Mouse (Mus musculus) gastrocnemius, adult 2 months (tissue): ENCODE results near the gene Ccdc88a. TPM values are rescaled to one million over a fixed set of nuclear protein-coding genes. Genes with fewer than 3 reads are reported as not detected.

ENCODE experiments used
- DNase-seq: peaks from one replicate; pipeline ENCODE4 v3.0.0; 2022
- H3K27ac ChIP-seq: fragments of 200-600 bp; 2 replicates; pipeline ENCODE4 v1.8.1; 2022; ENCODE audit warnings: mild to moderate bottlenecking
- H3K4me3 ChIP-seq: fragments of 200-600 bp; 2 replicates; pipeline ENCODE4 v1.8.1; 2022; ENCODE audit warnings: mild to moderate bottlenecking, moderate library complexity
- CTCF ChIP-seq: fragments of 200-600 bp; IDR thresholded peaks from 2 replicates; pipeline ENCODE4 v1.8.1; 2022; ENCODE audit warnings: antibody characterized with exemption, mild to moderate bottlenecking, moderate library complexity
- intact Hi-C: fragments of 180-260 bp; cut with DNase I; formaldehyde crosslinking; loops from one replicate; pipeline ENCODE4 v1.15.1; 2025
- long read RNA-seq, 2 experiments: library from polyadenylated mRNA; stranded (forward); transcript quantifications; one replicate each; pipeline ENCODE4 v2.0.0; 2021
- total RNA-seq, 2 experiments: library from RNA; stranded (reverse); gene quantifications; 2 replicates each; pipeline ENCODE4 v1.2.3; 2021

Gene Ccdc88a
- 1 to 10 TPM; 2.0 to 3.2 TPM for total RNA-seq
- long read RNA-seq, experiment 1, partial matches to known transcripts: 0 of 1 reads
- long read RNA-seq, experiment 1, other reads (novel, unspliced or antisense): 1 of 1 reads
- long read RNA-seq, experiment 2, partial matches to known transcripts: 0 of 1 reads
- long read RNA-seq, experiment 2, other reads (novel, unspliced or antisense): 1 of 1 reads

DNA sequence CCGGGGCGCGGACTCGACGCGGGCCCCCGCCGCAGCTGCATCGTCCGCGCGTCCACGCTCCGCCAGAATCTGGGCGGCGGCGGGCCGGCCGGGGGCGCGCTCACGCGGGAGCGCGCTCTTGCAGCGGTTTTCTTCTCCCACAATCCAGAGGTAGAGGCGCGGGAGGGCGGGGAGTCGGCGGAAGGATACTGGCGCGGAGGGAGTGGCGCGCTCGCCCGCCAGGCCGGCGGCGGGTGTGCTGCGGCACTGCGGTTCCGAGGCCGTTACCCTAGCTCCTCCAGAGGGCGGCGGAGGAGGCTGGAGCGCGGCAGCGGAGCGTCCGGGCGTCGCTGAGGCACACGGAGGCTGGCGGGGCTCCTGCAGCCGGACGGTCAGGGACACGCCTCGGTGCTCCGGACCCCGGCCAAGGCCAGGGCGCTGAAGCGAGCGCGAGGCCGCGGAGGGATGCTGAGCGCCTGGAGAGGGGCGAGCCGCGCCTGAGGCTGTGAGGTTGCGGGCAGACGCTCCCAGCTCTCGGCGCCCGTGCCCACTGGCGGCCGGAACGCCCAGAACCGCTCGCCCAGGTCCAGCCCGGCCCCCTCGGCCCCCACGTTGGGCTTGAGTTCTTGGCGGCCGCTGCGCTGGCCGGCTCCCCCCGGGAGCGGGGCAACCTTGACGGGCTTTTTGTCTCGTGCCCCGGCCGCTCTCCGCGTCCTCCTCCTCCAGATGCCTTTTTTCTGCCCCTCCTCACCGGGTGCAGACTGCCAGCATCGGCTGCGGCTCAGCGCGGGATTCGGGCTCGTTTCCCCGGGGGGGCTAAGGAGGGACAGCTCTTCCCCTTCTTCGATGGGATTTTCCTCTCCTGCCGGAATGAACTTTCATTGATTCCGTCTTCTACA, at the start of gene Ccdc88a:
TSS of gene Ccdc88a (plus strand) at position 263 of the 878 bp plus-strand sequence.
- intact Hi-C loops: loop anchor here (10.0 kb wide), 2 partner anchors 151 to 321 kb away; partner anchors contain the start of genes Mtif2 and Rtn4
- DNase-seq: peak; percentile 98
- H3K4me3 ChIP-seq: peak within 1 kb of the TSS; percentile 79
- peak within 1 kb of the TSS; percentile 85 for H3K27ac ChIP-seq
- peak; percentile 55 for TF ChIP-seq CTCF

DNA sequence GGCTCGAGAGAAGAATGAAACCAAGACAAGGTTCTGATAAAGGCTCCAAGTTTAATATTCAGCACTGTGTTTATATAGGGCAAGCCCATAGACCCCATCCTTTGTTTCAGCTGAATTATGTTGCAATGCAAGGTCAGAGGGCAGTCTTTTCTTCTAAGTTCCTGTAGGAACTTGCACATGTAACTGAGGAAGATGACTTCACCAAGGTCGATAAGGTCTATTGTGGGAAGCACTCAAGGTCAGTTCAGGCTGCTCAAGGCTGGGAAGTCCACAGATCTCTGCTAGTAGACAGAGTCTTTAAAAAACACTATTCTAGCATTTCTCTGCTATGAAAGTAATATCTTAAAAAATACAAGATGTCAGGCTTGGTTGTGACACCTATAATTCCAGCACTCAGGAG, 38.0 kb upstream of the Ccdc88a start:
- intact Hi-C loops: no loop called here
- Histone ChIP-seq H3K4me3 (no peak overlapping the region), H3K27ac (no peak overlapping the region)
- no peak for TF ChIP-seq CTCF
- DNase-seq: no peak

DNA sequence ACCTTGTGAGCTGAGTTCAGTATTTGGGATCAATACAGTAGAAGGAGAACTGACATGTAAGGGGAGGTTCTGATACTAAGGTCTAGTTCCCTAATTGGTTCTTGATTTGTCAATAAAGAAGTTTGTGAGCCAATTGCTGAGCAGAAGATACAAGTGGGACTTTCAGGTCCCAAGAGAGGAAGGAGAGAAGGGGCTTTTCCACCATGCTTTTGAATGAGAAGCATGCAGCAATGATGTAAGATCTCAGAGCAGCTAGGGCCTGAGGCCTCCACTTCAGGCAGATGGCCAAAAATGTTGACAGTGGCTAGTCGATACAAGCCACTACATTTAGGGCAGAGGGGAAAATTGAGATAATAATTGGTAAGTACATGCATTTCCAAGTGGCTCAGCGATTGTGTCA, 32.2 kb upstream of the Ccdc88a start:
- intact Hi-C loops: no loop called here
- no peak overlapping the region for H3K27ac ChIP-seq
- H3K4me3 ChIP-seq: no peak overlapping the region
- no peak for DNase-seq
- no peak for TF ChIP-seq CTCF

DNA sequence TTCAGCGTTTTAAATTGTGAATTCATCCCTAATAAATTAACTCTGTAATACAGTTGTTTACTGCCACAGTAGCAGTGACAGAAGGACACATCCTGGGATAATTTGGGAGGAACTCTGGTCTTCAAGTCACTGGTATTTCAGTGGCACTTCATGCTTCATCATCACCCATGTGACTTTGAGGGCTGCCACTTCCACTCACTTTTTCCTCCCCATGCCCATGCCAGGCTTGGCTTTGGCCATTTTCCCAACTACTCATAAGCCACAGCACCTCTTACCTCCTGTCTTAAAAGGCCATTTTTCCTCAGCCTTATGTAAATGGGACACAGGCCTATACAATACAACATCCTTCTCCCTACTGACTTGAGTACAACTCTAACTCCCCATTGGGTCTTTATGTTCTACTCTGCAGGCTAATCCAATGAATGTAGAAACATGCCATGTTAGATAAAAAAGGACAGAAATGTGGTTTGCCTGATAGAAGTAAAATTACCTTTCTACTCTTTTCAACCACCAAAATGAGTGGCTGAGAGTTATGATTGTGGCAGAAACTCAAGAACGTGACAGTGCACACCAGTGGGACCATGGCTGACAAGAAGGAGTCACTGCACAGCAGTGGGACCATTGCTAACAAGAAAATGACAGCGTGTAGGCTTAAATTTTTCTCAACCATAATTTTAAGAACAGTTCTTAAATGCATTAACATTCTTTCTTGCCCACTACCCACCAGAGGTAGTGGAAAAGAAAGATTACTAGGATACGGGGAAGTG, 28.4 kb upstream of the Ccdc88a start:
- no peak for TF ChIP-seq CTCF
- intact Hi-C loops: no loop called here
- DNase-seq: no peak
- Histone ChIP-seq H3K4me3 (no peak overlapping the region), H3K27ac (no peak overlapping the region)

DNA sequence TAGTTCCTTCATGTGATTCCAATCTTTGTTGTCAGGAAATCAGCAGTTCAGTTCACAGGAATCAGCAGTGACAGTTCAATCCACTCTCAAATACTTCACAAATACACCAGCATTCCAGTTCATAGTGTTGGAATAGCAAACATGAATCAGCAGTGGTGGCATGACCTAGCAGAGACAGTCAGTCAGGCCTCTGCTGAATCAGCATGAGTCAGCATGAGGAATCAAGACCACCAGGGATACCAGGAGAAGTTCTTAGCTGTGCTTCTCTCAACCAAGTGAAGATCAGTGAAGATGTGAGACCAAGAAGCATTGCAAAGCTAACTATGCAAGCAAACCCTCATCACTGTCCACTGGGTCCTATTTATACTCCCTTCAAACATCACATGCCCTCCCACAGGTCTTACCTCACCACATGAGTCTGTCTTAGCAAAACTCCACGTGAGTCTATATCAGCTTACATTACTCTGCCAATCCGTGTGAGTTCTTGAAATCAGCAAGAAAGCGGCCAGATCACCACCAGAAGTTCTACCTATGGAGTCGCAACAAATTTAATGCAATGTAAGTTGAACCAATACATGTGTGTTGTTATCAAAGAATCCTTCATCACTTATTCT, 27.7 kb upstream of the Ccdc88a start:
- intact Hi-C loops: no loop called here
- no peak overlapping the region for H3K27ac ChIP-seq
- no peak for TF ChIP-seq CTCF
- no peak for DNase-seq
- no peak overlapping the region for H3K4me3 ChIP-seq

DNA sequence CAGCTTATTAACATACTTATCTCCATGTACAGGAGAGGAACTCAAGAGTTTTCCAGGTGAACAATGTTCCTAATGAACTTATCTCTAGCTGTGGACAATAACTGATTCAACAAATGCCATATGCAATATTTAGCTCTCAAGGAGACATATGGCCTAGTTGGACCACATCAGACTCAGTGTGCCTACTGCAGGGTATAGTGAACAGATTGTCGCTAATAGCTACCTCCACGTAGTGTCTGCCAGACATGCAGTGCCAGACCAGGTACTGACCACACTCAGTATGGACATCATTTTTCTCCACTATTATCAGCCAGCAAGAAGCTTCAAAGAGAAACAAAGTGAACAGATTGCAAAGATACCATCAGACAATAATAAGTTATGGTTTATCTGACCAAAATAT, 22.6 kb upstream of the Ccdc88a start:
- TF ChIP-seq CTCF: no peak
- DNase-seq: no peak
- Histone ChIP-seq H3K4me3 (no peak overlapping the region), H3K27ac (no peak overlapping the region)
- intact Hi-C loops: no loop called here

DNA sequence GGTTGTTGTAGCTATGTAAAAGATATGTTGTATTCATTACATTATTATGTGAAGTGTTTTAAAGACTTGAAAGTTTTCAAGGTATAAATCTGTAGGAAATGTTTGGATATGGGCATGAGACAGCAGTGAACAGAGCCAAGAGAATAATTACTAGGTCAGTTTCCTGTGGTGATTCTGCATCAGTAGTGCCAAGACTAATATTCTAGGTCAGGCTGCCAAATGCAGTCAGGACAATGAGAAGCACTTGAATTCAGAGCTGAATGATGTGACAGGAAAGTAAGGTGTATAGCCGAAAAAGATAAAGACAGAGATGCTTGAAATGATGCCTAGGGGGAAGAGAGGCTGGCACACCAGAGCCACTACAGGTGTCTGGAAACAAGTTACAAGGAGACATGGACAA, 21.2 kb upstream of the Ccdc88a start:
- DNase-seq: no peak
- intact Hi-C loops: no loop called here
- Histone ChIP-seq H3K27ac (no peak overlapping the region), H3K4me3 (no peak overlapping the region)
- no peak for TF ChIP-seq CTCF

DNA sequence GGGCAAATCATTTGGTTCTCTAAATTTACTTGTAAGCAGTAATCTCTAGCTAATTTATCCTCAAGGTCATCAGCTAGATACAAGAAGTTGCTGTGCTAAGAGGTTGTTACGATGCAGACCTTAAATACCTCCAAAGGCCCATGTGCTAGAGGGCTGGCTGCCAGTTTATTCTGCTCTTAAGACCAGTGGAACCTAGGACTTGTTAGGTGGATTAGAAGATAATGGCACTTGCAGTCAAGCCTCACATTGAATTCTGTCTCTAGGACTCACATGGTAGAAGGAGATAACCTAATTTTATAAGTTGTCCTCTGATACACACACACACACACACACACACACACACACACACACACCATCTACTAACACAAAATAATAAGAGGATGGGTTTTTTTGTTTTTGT, 5.3 kb upstream of the Ccdc88a start:
- TF ChIP-seq CTCF: no peak
- DNase-seq: no peak
- intact Hi-C loops: no loop called here
- Histone ChIP-seq H3K4me3 (no peak overlapping the region), H3K27ac (no peak overlapping the region)

DNA sequence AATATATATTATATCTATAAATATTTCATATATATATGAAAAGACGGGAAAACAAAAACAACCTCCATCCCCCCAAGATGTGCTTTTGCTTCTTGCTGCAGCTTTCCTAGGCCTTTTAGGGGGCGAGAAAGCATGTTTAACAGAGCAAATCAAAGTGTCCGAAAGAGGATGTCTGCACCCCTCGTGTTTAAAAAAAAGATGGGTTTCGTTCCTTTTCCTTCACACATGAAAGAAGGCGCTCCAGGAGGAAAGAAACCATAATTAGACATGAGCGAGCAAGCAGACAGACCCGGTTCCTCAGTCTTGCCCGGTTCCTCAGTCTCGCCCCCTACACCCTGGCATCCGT, 435 bp upstream of the Ccdc88a start:
- Histone ChIP-seq H3K4me3 (peak overlapping the region; percentile 79), H3K27ac (peak overlapping the region; percentile 85)
- DNase-seq: no peak
- intact Hi-C loops: loop anchor here (10.0 kb wide), 2 partner anchors 152 to 322 kb away; partner anchors contain the start of genes Mtif2 and Rtn4
- no peak for TF ChIP-seq CTCF

DNA sequence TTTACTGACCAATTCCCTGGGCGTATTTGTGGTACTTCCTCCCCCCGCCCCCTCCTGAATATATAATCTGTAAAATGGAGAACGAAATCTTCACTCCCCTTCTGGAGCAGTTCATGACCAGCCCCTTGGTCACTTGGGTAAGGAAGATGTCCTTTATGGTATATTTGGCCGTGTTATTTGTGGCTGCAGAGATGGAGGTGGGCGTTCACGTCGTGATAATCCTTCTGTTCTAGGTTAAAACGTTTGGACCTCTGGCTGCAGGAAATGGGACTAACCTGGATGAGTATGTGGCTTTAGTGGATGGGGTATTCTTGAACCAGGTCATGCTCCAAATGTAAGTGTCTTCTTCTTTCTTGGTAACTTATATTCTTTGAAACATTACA, 807 bp downstream of the Ccdc88a start:
- Histone ChIP-seq H3K27ac (peak overlapping the region; percentile 85), H3K4me3 (peak overlapping the region; percentile 79)
- intact Hi-C loops: loop anchor here (10.0 kb wide), 2 partner anchors 151 to 321 kb away; partner anchors contain the start of genes Mtif2 and Rtn4
- DNase-seq: no peak
- no peak for TF ChIP-seq CTCF

DNA sequence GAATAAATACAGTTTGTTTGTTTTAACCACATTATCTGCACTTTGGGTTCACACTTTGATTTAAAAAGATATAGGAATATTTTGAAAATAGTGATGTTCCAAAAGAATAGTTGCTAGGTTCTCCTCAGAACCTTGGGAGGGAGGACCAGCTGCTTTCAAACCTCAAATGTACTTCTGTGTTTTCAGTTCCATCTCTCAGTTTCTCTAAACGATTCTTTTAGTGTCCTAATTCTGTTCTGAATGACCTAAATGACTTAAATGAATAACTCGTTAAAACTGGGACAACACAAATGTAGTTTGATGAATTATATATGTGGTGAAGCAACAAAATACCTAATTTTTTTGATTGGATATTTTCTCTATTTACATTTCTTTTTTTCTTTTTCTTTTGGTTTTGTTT, 3.2 kb downstream of the Ccdc88a start:
- intact Hi-C loops: loop anchor here (10.0 kb wide), 2 partner anchors 148 to 318 kb away; partner anchors contain the start of genes Mtif2 and Rtn4
- no peak for TF ChIP-seq CTCF
- Histone ChIP-seq H3K27ac (no peak overlapping the region), H3K4me3 (no peak overlapping the region)
- DNase-seq: no peak

DNA sequence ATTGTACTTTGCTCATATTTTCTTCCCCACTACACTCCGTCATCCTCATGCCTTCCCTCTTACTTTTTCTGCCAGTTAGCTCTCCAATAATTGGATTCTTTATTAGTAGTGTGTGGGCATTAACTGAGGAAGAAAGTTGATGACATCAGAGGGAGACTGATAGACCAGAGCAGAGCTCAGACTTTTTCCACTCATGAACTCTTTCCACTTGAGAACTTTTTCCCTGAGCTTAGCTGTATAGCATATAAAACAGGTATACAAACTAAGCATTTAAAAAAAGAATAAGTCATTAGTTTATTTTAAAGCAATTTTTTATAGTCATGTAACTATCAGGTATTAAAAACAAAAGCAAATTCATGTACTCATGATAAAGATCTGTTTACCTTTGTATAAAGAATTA, 5.3 kb downstream of the Ccdc88a start:
- TF ChIP-seq CTCF: no peak
- no peak overlapping the region for H3K27ac ChIP-seq
- intact Hi-C loops: loop anchor here (10.0 kb wide), 2 partner anchors 146 to 316 kb away; partner anchors contain the start of genes Mtif2 and Rtn4

More for the DNA sequence above, 5.3 kb downstream of the Ccdc88a start:
- no peak for DNase-seq
- H3K4me3 ChIP-seq: no peak overlapping the region
